Mouse (Mus musculus): ENCODE measurements around the gene Pigo. TPM values are rescaled to one million over a fixed set of nuclear protein-coding genes. Genes with fewer than 3 reads are reported as not detected.

The Pigo gene
- polyA plus RNA-seq (2016; fragmentation: Nextera tagmentation; extraction: Ambion mirVana) = 27.0 and 30.3 TPM in 2 replicates

- H3K9ac ChIP-seq (replicated peaks) = peak within 1 kb of the TSS; percentile 64
- H3K4me3 ChIP-seq (replicated peaks) = peak within 1 kb of the TSS; percentile 61
- H3K27ac ChIP-seq = peak within 1 kb of the TSS; percentile 88
- H3K4me1 ChIP-seq (replicated peaks) = peaks cover 15% of the 10 kb centered on the region
- peak within 1 kb of the TSS; percentile 74 for H3K4me2 ChIP-seq
- H3K9me3 ChIP-seq = no peaks in the 10 kb centered on the region
- H3K36me3 ChIP-seq = peaks cover 78% of the 10 kb centered on the region
- 7% methylated on average over 42 of the region's 42 CpGs for WGBS
- peak; percentile 86 for ATAC-seq (ENCODE audit: insufficient number of reproducible peaks, insufficient read depth, low FRiP score, low TSS enrichment, low read depth)
- H3K27me3 ChIP-seq = no peaks in the 10 kb centered on the region
Measured at GRCm38 (mm10) chr4:43025084-43025960, at the start of gene Pigo. TSS of gene Pigo (minus strand) at chr4:43025819.

- Histone ChIP-seq H3K27me3 (no peaks in the 10 kb centered on the region), H3K9ac (replicated peaks) (no peak overlapping the region), H3K36me3 (no peaks in the 10 kb centered on the region), H3K4me2 (no peak overlapping the region), H3K4me1 (replicated peaks) (no peaks in the 10 kb centered on the region), H3K27ac (no peak overlapping the region), H3K9me3 (no peaks in the 10 kb centered on the region), H3K4me3 (replicated peaks) (no peak overlapping the region)
- ATAC-seq (ENCODE audit: insufficient number of reproducible peaks, insufficient read depth, low FRiP score, low TSS enrichment, low read depth) = no peak
Measured at GRCm38 (mm10) chr4:43074923-43075322, 49.3 kb upstream of the Pigo start.

GRCm38 (mm10) chr4:43065471-43065870 lies 39.9 kb upstream of the Pigo start:
- Histone ChIP-seq H3K4me3 (replicated peaks) (no peak overlapping the region), H3K9me3 (no peaks in the 10 kb centered on the region), H3K27me3 (peaks cover 12% of the 10 kb centered on the region), H3K4me2 (no peak overlapping the region), H3K4me1 (replicated peaks) (no peaks in the 10 kb centered on the region), H3K36me3 (no peaks in the 10 kb centered on the region), H3K9ac (replicated peaks) (no peak overlapping the region), H3K27ac (no peak overlapping the region)
- no peak for ATAC-seq (ENCODE audit: insufficient number of reproducible peaks, insufficient read depth, low FRiP score, low TSS enrichment, low read depth)
- WGBS = 93% methylated on average over 4 of the region's 4 CpGs

- peaks cover 41% of the 10 kb centered on the region for H3K27me3 ChIP-seq
- ATAC-seq (ENCODE audit: insufficient number of reproducible peaks, insufficient read depth, low FRiP score, low TSS enrichment, low read depth) = no peak
- no peak overlapping the region for H3K4me3 ChIP-seq (replicated peaks)
- H3K36me3 ChIP-seq = no peaks in the 10 kb centered on the region
- WGBS = 62% methylated on average over 3 of the region's 3 CpGs
- H3K9me3 ChIP-seq = no peaks in the 10 kb centered on the region
- 0 out of 2 replicates have a peak, but pooled peaks cover 3% of the 10 kb centered on the region for H3K4me1 ChIP-seq (replicated peaks)
- no peak overlapping the region for H3K27ac ChIP-seq
- H3K9ac ChIP-seq (replicated peaks) = no peak overlapping the region
- H3K4me2 ChIP-seq = no peak overlapping the region
Measured at GRCm38 (mm10) chr4:43060286-43060685, 34.7 kb upstream of the Pigo start.

DNA sequence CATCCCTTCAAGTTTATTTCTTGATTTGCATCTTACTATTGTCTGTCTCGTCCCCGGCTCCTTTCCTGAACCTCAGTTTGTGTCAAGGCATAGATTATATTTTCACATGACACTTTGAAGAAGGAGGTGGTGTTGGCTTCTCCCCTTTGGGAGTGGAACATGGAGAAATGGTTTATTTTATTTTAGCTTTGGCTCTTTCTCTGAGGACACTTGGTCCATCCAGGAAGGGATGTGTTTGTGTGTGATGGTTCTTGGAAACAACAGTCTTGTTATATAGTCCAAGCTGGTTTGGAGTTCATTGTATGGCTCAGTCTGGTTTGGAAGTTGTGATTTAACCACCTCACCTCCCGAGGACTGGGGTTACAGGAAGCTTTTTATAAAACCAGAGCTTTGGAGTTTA lies 34.1 kb upstream of the Pigo start:
- WGBS = 43% methylated on average over 3 of the region's 3 CpGs
- H3K9ac ChIP-seq (replicated peaks) = no peak overlapping the region

GRCm38 (mm10) chr4:43058753-43059654 lies 33.4 kb upstream of the Pigo start, which contains the start of gene Unc13b:
TSS of gene Unc13b (plus strand) at chr4:43058953.
- peaks cover 41% of the 10 kb centered on the region for H3K27me3 ChIP-seq
- ATAC-seq (ENCODE audit: insufficient number of reproducible peaks, insufficient read depth, low FRiP score, low TSS enrichment, low read depth) = peak; percentile 94
- H3K9ac ChIP-seq (replicated peaks) = peak within 1 kb of the TSS; percentile 56
- H3K27ac ChIP-seq = no peak within 1 kb of the TSS
- peak within 1 kb of the TSS; percentile 93 for H3K4me2 ChIP-seq
- no peaks in the 10 kb centered on the region for H3K9me3 ChIP-seq
- peak within 1 kb of the TSS; percentile 66 for H3K4me3 ChIP-seq (replicated peaks)
- 0 out of 2 replicates have a peak, but pooled peaks cover 3% of the 10 kb centered on the region for H3K4me1 ChIP-seq (replicated peaks)
- WGBS = 1% methylated on average over 88 of the region's 90 CpGs
- no peaks in the 10 kb centered on the region for H3K36me3 ChIP-seq

More for the DNA sequence above, 34.1 kb upstream of the Pigo start:
- Histone ChIP-seq H3K4me1 (replicated peaks) (0 out of 2 replicates have a peak, but pooled peaks cover 3% of the 10 kb centered on the region), H3K36me3 (no peaks in the 10 kb centered on the region), H3K27me3 (peaks cover 41% of the 10 kb centered on the region), H3K4me2 (peak overlapping the region; percentile 93), H3K27ac (no peak overlapping the region), H3K9me3 (no peaks in the 10 kb centered on the region), H3K4me3 (replicated peaks) (peak overlapping the region; percentile 66)
- ATAC-seq (ENCODE audit: insufficient number of reproducible peaks, insufficient read depth, low FRiP score, low TSS enrichment, low read depth) = no peak

DNA sequence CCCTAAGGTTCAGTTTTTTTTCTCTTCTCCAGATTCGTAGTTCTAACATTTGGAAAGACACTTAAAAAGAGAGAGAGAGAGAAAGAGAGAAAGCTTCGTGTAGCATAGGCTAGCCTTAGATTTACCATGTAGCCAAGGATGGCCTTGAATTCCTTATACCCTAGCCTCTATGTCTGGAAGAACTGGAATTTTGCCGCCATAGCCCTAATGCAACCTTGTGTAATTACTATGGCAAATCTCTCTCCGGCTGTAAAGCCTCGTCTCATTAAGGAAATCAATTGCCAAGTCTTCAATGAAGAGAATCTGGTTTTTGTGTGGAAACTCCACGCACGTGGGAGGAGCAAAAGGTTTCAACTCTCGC lies 32.8 kb upstream of the Pigo start:
- Histone ChIP-seq H3K36me3 (no peaks in the 10 kb centered on the region), H3K27me3 (peaks cover 41% of the 10 kb centered on the region), H3K4me3 (replicated peaks) (peak overlapping the region; percentile 66), H3K9me3 (no peaks in the 10 kb centered on the region), H3K4me2 (peak overlapping the region; percentile 93), H3K4me1 (replicated peaks) (0 out of 2 replicates have a peak, but pooled peaks cover 3% of the 10 kb centered on the region), H3K9ac (replicated peaks) (no peak overlapping the region), H3K27ac (no peak overlapping the region)
- ATAC-seq (ENCODE audit: insufficient number of reproducible peaks, insufficient read depth, low FRiP score, low TSS enrichment, low read depth) = no peak
- 22% methylated on average over 8 of the region's 8 CpGs for WGBS

DNA sequence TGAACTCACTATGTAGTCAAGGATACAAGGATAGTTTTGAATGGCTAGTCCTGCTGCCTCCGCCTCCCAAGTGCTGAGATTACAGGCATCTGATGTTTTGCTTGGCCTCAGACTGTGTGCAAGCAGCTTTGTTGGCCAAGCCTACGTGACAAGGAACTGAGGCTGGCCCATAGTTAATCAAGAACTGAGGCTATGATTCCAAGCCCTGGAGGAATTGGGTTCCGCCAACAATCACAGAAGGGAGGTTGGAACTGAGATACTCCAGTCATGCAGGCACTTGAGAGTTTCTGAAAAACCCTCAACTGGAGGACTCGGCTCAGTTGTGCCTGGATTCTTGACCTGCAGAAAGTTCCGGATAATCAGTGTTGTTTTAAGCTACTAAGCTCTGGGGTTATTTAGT lies 32.0 kb upstream of the Pigo start:
- no peak overlapping the region for H3K4me2 ChIP-seq
- no peak overlapping the region for H3K4me3 ChIP-seq (replicated peaks)
- H3K9ac ChIP-seq (replicated peaks) = no peak overlapping the region
- no peaks in the 10 kb centered on the region for H3K36me3 ChIP-seq
- H3K4me1 ChIP-seq (replicated peaks) = 0 out of 2 replicates have a peak, but pooled peaks cover 3% of the 10 kb centered on the region
- no peak overlapping the region for H3K27ac ChIP-seq
- 86% methylated on average over 5 of the region's 5 CpGs for WGBS
- H3K27me3 ChIP-seq = peaks cover 41% of the 10 kb centered on the region
- H3K9me3 ChIP-seq = no peaks in the 10 kb centered on the region
- ATAC-seq (ENCODE audit: insufficient number of reproducible peaks, insufficient read depth, low FRiP score, low TSS enrichment, low read depth) = no peak

DNA sequence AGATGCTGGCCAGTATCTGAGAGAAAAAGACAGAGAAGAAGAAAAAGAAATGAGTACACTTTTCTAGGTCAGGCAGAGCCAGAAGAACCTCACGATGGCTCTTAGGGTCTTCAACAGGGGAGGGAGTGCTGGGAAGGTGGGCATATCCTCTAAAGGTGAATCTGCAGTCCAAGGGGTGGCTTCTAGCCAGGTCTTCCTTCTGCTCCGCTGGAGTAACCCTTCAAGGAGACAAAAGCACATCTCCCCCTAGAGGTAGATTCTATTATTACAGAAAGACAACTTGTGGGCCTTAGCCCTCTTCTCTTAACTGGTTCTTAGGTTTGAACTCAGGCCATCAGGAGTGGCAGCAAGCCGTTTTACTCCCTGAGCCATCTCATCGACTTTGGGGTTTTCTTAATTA lies 27.0 kb upstream of the Pigo start:
- H3K9me3 ChIP-seq = no peaks in the 10 kb centered on the region
- 0 out of 2 replicates have a peak, but pooled peaks cover 3% of the 10 kb centered on the region for H3K27me3 ChIP-seq
- H3K4me3 ChIP-seq (replicated peaks) = no peak overlapping the region
- 14% methylated on average over 4 of the region's 4 CpGs for WGBS
- no peaks in the 10 kb centered on the region for H3K36me3 ChIP-seq
- H3K4me1 ChIP-seq (replicated peaks) = no peaks in the 10 kb centered on the region
- 0 out of 2 replicates have a peak, but pooled peaks have one; percentile 47 for ATAC-seq (ENCODE audit: insufficient number of reproducible peaks, insufficient read depth, low FRiP score, low TSS enrichment, low read depth)
- no peak overlapping the region for H3K9ac ChIP-seq (replicated peaks)
- no peak overlapping the region for H3K27ac ChIP-seq
- H3K4me2 ChIP-seq = no peak overlapping the region

DNA sequence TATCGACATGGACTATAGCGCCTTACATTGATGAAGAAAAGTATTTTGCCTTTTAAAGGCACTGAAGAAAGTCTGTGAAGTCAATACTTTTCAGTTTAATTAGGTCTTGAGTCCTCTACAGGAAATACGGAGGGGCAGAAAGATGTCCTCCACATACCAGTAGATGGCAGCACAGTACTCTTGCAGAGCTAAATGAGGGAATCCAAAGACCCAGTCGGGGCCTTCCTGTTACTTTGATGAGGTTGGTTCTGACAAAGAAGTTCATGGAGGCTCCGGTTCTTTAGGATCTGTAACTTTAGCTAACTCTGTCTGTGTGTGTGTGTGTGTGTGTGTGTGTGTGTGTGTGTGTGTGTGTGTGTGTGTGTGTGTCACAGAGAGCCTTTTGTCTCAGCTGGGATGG lies 21.6 kb upstream of the Pigo start:
- 8% methylated on average over 5 of the region's 5 CpGs for WGBS
- Histone ChIP-seq H3K9me3 (no peaks in the 10 kb centered on the region), H3K27ac (no peak overlapping the region), H3K4me2 (peak overlapping the region; percentile 37), H3K4me3 (replicated peaks) (no peak overlapping the region; the same call in 1 of the 2 replicates), H3K27me3 (0 out of 2 replicates have a peak, but pooled peaks cover 1% of the 10 kb centered on the region), H3K4me1 (replicated peaks) (peaks cover 22% of the 10 kb centered on the region), H3K9ac (replicated peaks) (0 out of 2 replicates have a peak overlapping the region, but pooled peaks have one; percentile 23), H3K36me3 (no peaks in the 10 kb centered on the region)
- no peak for ATAC-seq (ENCODE audit: insufficient number of reproducible peaks, insufficient read depth, low FRiP score, low TSS enrichment, low read depth)

GRCm38 (mm10) chr4:43046607-43047006 lies 21.0 kb upstream of the Pigo start:
- WGBS = 56% methylated on average over 5 of the region's 5 CpGs
- Histone ChIP-seq H3K27me3 (no peaks in the 10 kb centered on the region), H3K4me1 (replicated peaks) (peaks cover 22% of the 10 kb centered on the region), H3K9ac (replicated peaks) (no peak overlapping the region), H3K4me2 (peak overlapping the region; percentile 73), H3K4me3 (replicated peaks) (no peak overlapping the region; the same call in 1 of the 2 replicates), H3K9me3 (no peaks in the 10 kb centered on the region), H3K36me3 (no peaks in the 10 kb centered on the region), H3K27ac (no peak overlapping the region)
- ATAC-seq (ENCODE audit: insufficient number of reproducible peaks, insufficient read depth, low FRiP score, low TSS enrichment, low read depth) = no peak

All from limb, embryonic 12.5 days (tissue).